Mouse (Mus musculus): ENCODE measurements around the gene Thpo. TPM values are rescaled to one million over a fixed set of nuclear protein-coding genes. Genes with fewer than 3 reads are reported as not detected.

Gene Thpo
- polyA plus RNA-seq, 1 experiment from 2014 or later = 0.62 TPM

DNA sequence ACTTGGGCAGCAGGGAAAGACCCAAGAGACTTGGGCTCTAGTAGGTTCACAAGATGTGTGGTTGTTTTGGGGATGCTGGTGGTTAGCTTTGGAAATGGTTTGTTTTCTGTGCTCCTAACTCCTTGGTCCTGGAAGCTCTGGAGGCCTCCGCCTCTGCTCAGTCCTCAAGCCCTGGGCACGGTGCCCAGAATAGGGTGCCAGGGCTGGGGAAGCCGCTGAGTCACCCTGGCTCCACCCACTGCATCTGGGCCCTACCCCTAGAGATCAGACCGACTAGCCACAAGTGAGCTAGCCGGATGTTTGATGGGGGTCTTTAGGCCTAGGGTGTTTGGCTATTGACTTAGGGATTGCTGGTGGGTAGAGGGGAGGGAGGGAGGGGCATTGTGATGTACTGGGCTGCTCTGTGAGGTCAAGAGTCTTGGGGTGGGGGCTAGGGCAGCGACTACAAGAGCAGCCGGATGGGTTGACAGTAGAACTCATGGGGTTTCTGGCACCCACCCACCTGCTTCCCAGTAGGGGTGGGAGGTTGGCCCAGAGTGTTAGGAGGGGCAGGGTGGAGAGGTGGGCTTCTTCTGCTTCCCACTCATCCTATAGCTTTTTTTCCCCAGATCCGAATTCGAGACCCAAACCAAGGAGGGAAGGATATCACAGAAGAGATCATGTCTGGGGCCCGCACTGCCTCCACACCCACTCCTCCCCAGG lies 56.2 kb downstream of the Thpo start:
- DNase-seq (ENCODE audit: low spot score) = peak; percentile 29
- H3K9me3 ChIP-seq (replicated peaks; ENCODE audit: low read length) = no peaks in the 10 kb centered on the region
- no peak overlapping the region for H3K4me2 ChIP-seq (ENCODE audit: low read length)
- H3K9ac ChIP-seq (ENCODE audit: low read depth, low read length) = no peak overlapping the region
- peaks cover 80% of the 10 kb centered on the region for H3K36me3 ChIP-seq (ENCODE audit: insufficient read depth, low read length)
- 67% methylated on average over 10 of the region's 10 CpGs for WGBS
- H3K27ac ChIP-seq = no peak overlapping the region
- TF ChIP-seq CTCF (IDR thresholded peaks at IDR 0.05; ENCODE audit: low read depth) = no peak
- H3K4me3 ChIP-seq (replicated peaks; ENCODE audit: low read depth, low read length) = no peak overlapping the region
- H3K27me3 ChIP-seq (ENCODE audit: insufficient read depth, low read length) = no peaks in the 10 kb centered on the region
- H3K4me1 ChIP-seq (replicated peaks; ENCODE audit: insufficient read depth, low read length) = peaks cover 7% of the 10 kb centered on the region; the same call in 1 of the 2 replicates
- ATAC-seq (replicated peaks; ENCODE audit: low FRiP score, low read depth) = no peak

DNA sequence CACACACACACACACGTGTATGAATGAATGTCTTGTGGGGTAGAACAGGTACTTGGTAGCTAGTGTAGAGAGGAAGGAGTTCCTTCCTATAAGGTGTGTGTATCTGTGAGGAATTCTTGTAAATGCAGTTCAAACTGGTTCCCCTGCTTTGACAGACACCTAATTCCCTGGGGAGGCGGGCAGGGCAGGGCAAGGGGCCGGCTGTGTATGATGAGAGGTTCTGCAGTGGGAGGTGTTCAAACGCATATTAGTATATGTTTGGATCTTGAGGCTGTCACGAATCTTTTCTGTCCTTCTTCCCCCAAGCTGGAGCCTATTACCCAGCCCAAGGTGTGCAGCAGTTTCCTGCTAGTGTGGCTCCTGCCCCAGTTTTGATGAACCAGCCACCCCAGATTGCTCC lies 56.9 kb downstream of the Thpo start:
- Histone ChIP-seq H3K4me3 (replicated peaks; ENCODE audit: low read depth, low read length) (no peak overlapping the region), H3K4me2 (ENCODE audit: low read length) (no peak overlapping the region), H3K27me3 (ENCODE audit: insufficient read depth, low read length) (no peaks in the 10 kb centered on the region), H3K27ac (no peak overlapping the region), H3K36me3 (ENCODE audit: insufficient read depth, low read length) (peaks cover 74% of the 10 kb centered on the region), H3K9me3 (replicated peaks; ENCODE audit: low read length) (no peaks in the 10 kb centered on the region), H3K9ac (ENCODE audit: low read depth, low read length) (no peak overlapping the region), H3K4me1 (replicated peaks; ENCODE audit: insufficient read depth, low read length) (peaks cover 7% of the 10 kb centered on the region; the same call in 1 of the 2 replicates)
- WGBS = 73% methylated on average over 5 of the region's 5 CpGs
- ATAC-seq (replicated peaks; ENCODE audit: low FRiP score, low read depth) = no peak
- no peak for TF ChIP-seq CTCF (IDR thresholded peaks at IDR 0.05; ENCODE audit: low read depth)
- no peak for DNase-seq (ENCODE audit: low spot score)

DNA sequence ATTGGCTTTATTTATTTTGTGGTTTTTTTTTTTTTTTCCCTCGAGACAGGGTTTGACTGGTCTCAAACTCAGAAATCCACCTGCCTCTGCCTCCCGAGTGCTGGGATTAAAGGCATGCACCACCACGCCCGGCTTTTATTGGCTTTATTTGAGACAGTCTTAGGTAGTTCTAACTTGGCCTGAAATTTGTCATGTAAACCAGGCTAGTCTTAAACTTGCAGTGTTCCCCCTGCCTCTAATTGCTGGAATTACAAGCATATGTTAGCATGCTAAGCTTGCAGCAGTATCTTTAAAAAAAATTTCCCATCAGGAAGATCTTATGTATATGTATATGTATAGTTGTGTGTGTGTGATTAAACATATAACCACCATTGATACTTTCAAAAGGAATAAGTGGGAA lies 57.6 kb downstream of the Thpo start:
- peaks cover 7% of the 10 kb centered on the region; the same call in 1 of the 2 replicates for H3K4me1 ChIP-seq (replicated peaks; ENCODE audit: insufficient read depth, low read length)

DNA sequence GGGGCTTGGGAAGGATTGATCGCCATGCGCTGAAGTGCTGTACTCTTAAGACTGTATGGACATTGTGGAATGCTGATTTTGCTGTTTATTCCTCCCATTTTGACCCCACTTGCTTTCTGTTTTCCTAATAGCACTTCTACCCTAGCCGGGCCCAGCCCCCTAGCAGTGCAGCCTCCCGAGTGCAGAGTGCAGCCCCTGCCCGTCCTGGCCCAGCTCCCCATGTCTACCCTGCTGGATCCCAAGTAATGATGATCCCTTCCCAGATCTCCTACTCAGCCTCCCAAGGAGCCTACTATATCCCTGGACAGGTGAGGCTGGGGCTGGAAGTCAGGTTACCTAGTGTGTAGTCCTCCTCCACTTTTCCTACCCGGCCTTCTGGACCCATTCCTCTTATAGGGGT lies 59.1 kb downstream of the Thpo start:
- no peak overlapping the region for H3K9ac ChIP-seq (ENCODE audit: low read depth, low read length)
- ATAC-seq (replicated peaks; ENCODE audit: low FRiP score, low read depth) = no peak
- no peak for DNase-seq (ENCODE audit: low spot score)
- WGBS = 89% methylated on average over 6 of the region's 6 CpGs
- no peak overlapping the region for H3K4me3 ChIP-seq (replicated peaks; ENCODE audit: low read depth, low read length)
- no peak overlapping the region for H3K4me2 ChIP-seq (ENCODE audit: low read length)
- peaks cover 53% of the 10 kb centered on the region for H3K36me3 ChIP-seq (ENCODE audit: insufficient read depth, low read length)
- no peak overlapping the region for H3K27ac ChIP-seq
- TF ChIP-seq CTCF (IDR thresholded peaks at IDR 0.05; ENCODE audit: low read depth) = no peak
- H3K4me1 ChIP-seq (replicated peaks; ENCODE audit: insufficient read depth, low read length) = peaks cover 7% of the 10 kb centered on the region; the same call in 1 of the 2 replicates
- no peaks in the 10 kb centered on the region for H3K27me3 ChIP-seq (ENCODE audit: insufficient read depth, low read length)
- H3K9me3 ChIP-seq (replicated peaks; ENCODE audit: low read length) = no peaks in the 10 kb centered on the region

More for the DNA sequence above, 57.6 kb downstream of the Thpo start:
- H3K9ac ChIP-seq (ENCODE audit: low read depth, low read length) = no peak overlapping the region
- ATAC-seq (replicated peaks; ENCODE audit: low FRiP score, low read depth) = no peak
- H3K36me3 ChIP-seq (ENCODE audit: insufficient read depth, low read length) = peaks cover 67% of the 10 kb centered on the region
- no peak overlapping the region for H3K4me3 ChIP-seq (replicated peaks; ENCODE audit: low read depth, low read length)
- TF ChIP-seq CTCF (IDR thresholded peaks at IDR 0.05; ENCODE audit: low read depth) = peak; percentile 32; the same call in 1 of the 2 replicates
- peak; percentile 52 for DNase-seq (ENCODE audit: low spot score)
- no peaks in the 10 kb centered on the region for H3K9me3 ChIP-seq (replicated peaks; ENCODE audit: low read length)
- no peak overlapping the region for H3K27ac ChIP-seq
- H3K27me3 ChIP-seq (ENCODE audit: insufficient read depth, low read length) = no peaks in the 10 kb centered on the region
- 73% methylated on average over 4 of the region's 4 CpGs for WGBS
- H3K4me2 ChIP-seq (ENCODE audit: low read length) = no peak overlapping the region

Other genes with a start within 250 kb of the Thpo start
- 76.0 and 85.1 TPM in 2 replicates for gene Eif2b5, start 235.7 kb downstream of the Thpo start, polyA plus RNA-seq (2015; fragmentation: Nextera tagmentation; extraction: Ambion mirVana)
- gene Dvl3, start 217.5 kb downstream of the Thpo start, polyA plus RNA-seq (2015; fragmentation: Nextera tagmentation; extraction: Ambion mirVana) = 15.7 and 16.5 TPM in 2 replicates
- gene Ap2m1, start 199.0 kb downstream of the Thpo start, polyA plus RNA-seq (2015; fragmentation: Nextera tagmentation; extraction: Ambion mirVana) = 605 and 673 TPM in 2 replicates
- 51.6 and 53.6 TPM in 2 replicates for gene Abcf3, start 185.9 kb downstream of the Thpo start, polyA plus RNA-seq (2015; fragmentation: Nextera tagmentation; extraction: Ambion mirVana)
- 0.38 and 0.43 TPM in 2 replicates for gene Vwa5b2, start 145.0 kb downstream of the Thpo start, polyA plus RNA-seq (2015; fragmentation: Nextera tagmentation; extraction: Ambion mirVana)
- gene Eef1akmt4, start 122.9 kb downstream of the Thpo start, polyA plus RNA-seq (2015; fragmentation: Nextera tagmentation; extraction: Ambion mirVana) = 27.8 and 28.6 TPM in 2 replicates
- gene Gm49333, start 122.9 kb downstream of the Thpo start, polyA plus RNA-seq (2015; fragmentation: Nextera tagmentation; extraction: Ambion mirVana) = 0.34 TPM in 1 of 2 replicates, not detected in the other
- gene Alg3, start 122.8 kb downstream of the Thpo start, polyA plus RNA-seq (2015; fragmentation: Nextera tagmentation; extraction: Ambion mirVana) = 35.9 and 36.5 TPM in 2 replicates
- 0.72 and 0.79 TPM in 2 replicates for gene Camk2n2, start 113.2 kb downstream of the Thpo start, polyA plus RNA-seq (2015; fragmentation: Nextera tagmentation; extraction: Ambion mirVana)
- gene Ece2, start 104.7 kb downstream of the Thpo start, polyA plus RNA-seq (2015; fragmentation: Nextera tagmentation; extraction: Ambion mirVana) = 1.2 and 1.6 TPM in 2 replicates
- 212 and 246 TPM in 2 replicates for gene Psmd2, start 82.9 kb downstream of the Thpo start, polyA plus RNA-seq (2015; fragmentation: Nextera tagmentation; extraction: Ambion mirVana)
- 115 and 119 TPM in 2 replicates for gene Eif4g1, start 66.2 kb downstream of the Thpo start, polyA plus RNA-seq (2015; fragmentation: Nextera tagmentation; extraction: Ambion mirVana)
- 6.4 and 6.9 TPM in 2 replicates for gene Fam131a, start 41.3 kb downstream of the Thpo start, polyA plus RNA-seq (2015; fragmentation: Nextera tagmentation; extraction: Ambion mirVana)
- gene Polr2h, start 16.8 kb downstream of the Thpo start, polyA plus RNA-seq (2015; fragmentation: Nextera tagmentation; extraction: Ambion mirVana) = 98.6 and 105 TPM in 2 replicates
- 10.2 and 10.7 TPM in 2 replicates for gene Clcn2, start 16.8 kb downstream of the Thpo start, polyA plus RNA-seq (2015; fragmentation: Nextera tagmentation; extraction: Ambion mirVana)
- gene Chrd, start 1.4 kb downstream of the Thpo start, polyA plus RNA-seq (2015; fragmentation: Nextera tagmentation; extraction: Ambion mirVana) = 2.7 and 2.9 TPM in 2 replicates